Mouse (Mus musculus) MEL (cell line): ENCODE measurements around the gene Usp37. TPM values are rescaled to one million over a fixed set of nuclear protein-coding genes. Genes with fewer than 3 reads are reported as not detected.
A peak's percentile ranks its signal among the peaks of the same experiment; 100 is the strongest.

Experiments used
- DNase-seq: peaks from one replicate; pipeline ENCODE4 v3.0.0; 2011; ENCODE audit warnings: low read depth, low spot score
- H3K27ac ChIP-seq: 2 replicates; pipeline ENCODE4 v1.5.1; 2012; ENCODE audit warnings: low read depth, mild to moderate bottlenecking, control low read depth, low read length, moderate library complexity; ENCODE audit not compliant: control insufficient read depth
- H3K27me3 ChIP-seq, 2 experiments: fragments of 150-350 bp in 1 of 2; sonication (generic) in 1 of 2; 2 replicates each; pipeline ENCODE4 v1.6.1; 2012; ENCODE audit warnings: low read length in 2 of 2, mild to moderate bottlenecking in 2 of 2, improper control_type of control experiment in 1 of 2, moderate library complexity in 1 of 2; ENCODE audit not compliant: insufficient read depth in 2 of 2, control insufficient read depth in 1 of 2
- H3K36me3 ChIP-seq, 2 experiments: 2 replicates each; pipeline ENCODE4 v1.6.1; 2012 to 2014; ENCODE audit warnings: low read length in 2 of 2, improper control_type of control experiment in 1 of 2, inconsistent platforms in 1 of 2, mild to moderate bottlenecking in 1 of 2; ENCODE audit not compliant: insufficient read depth in 2 of 2, control insufficient read depth in 1 of 2
- H3K4me1 ChIP-seq, 2 experiments: fragments of 150-350 bp in 1 of 2; sonication (generic) in 1 of 2; 2 replicates each; pipeline ENCODE4 v1.6.1; 2012; ENCODE audit warnings: low read length in 2 of 2, improper control_type of control experiment in 1 of 2, mild to moderate bottlenecking in 1 of 2; ENCODE audit not compliant: insufficient read depth in 2 of 2, control insufficient read depth in 1 of 2
- H3K4me3 ChIP-seq, 2 experiments: fragments of 150-350 bp in 1 of 2; sonication (generic) in 1 of 2; 2 replicates each; pipeline ENCODE4 v1.5.1; 2012; ENCODE audit warnings: low read depth in 2 of 2, low read length in 2 of 2, mild to moderate bottlenecking in 2 of 2, moderate library complexity in 2 of 2, control low read depth in 1 of 2, improper control_type of control experiment in 1 of 2; ENCODE audit not compliant: control insufficient read depth in 1 of 2, insufficient read depth in 1 of 2
- H3K79me2 ChIP-seq: 2 replicates; pipeline ENCODE4 v1.6.1; 2012; ENCODE audit warnings: mild to moderate bottlenecking, low read length, moderate library complexity; ENCODE audit not compliant: control insufficient read depth, poor library complexity, insufficient read depth
- H3K9ac ChIP-seq: 2 replicates; pipeline ENCODE4 v1.6.1; 2012; ENCODE audit warnings: low read depth, mild to moderate bottlenecking, control low read depth, low read length, moderate library complexity; ENCODE audit not compliant: control insufficient read depth, poor library complexity, severe bottlenecking
- H3K9me3 ChIP-seq: fragments of 150-350 bp; sonication (generic); replicated peaks from 2 replicates; pipeline ENCODE4 v1.6.1; 2012; ENCODE audit warnings: mild to moderate bottlenecking, low read length, improper control_type of control experiment, moderate library complexity; ENCODE audit not compliant: insufficient read depth
- CHD2 ChIP-seq: IDR thresholded peaks from 2 replicates; pipeline ENCODE4 v1.6.1; 2011; ENCODE audit warnings: low read length, improper control_type of control experiment
- CTCF ChIP-seq, 3 experiments: IDR thresholded peaks in 2 of 3; conservative IDR thresholded peaks in 1 of 3; 2 replicates each; pipeline ENCODE4 v1.5.1; 2011 to 2012; ENCODE audit warnings: low read length in 3 of 3, low read depth in 2 of 3, mild to moderate bottlenecking in 2 of 3, improper control_type of control experiment in 1 of 3, inconsistent platforms in 1 of 3, mixed read lengths in 1 of 3, moderate library complexity in 1 of 3; ENCODE audit not compliant: control insufficient read depth in 1 of 3, insufficient read depth in 1 of 3, poor library complexity in 1 of 3, severe bottlenecking in 1 of 3
- ELF1 ChIP-seq: IDR thresholded peaks from 2 replicates; pipeline ENCODE4 v1.6.1; 2014; ENCODE audit warnings: low read depth, mild to moderate bottlenecking, inconsistent platforms, low read length, improper control_type of control experiment, moderate library complexity
- EP300 ChIP-seq, 2 experiments: IDR thresholded peaks; 2 replicates each; pipeline ENCODE4 v1.6.1; 2011; ENCODE audit warnings: improper control_type of control experiment in 2 of 2, low read length in 2 of 2, low read depth in 1 of 2, mild to moderate bottlenecking in 1 of 2
- ETS1 ChIP-seq: IDR thresholded peaks from 2 replicates; pipeline ENCODE4 v1.6.1; 2012; ENCODE audit warnings: low read depth, mild to moderate bottlenecking, inconsistent platforms, low read length, improper control_type of control experiment, moderate library complexity
- GABPA ChIP-seq: IDR thresholded peaks from 2 replicates; pipeline ENCODE4 v1.6.1; 2012; ENCODE audit warnings: low read depth, mild to moderate bottlenecking, inconsistent platforms, low read length, improper control_type of control experiment, moderate library complexity
- GATA1 ChIP-seq: IDR thresholded peaks from 2 replicates; pipeline ENCODE4 v1.6.1; 2011; ENCODE audit warnings: low read depth, low read length, improper control_type of control experiment
- HCFC1 ChIP-seq: IDR thresholded peaks from 2 replicates; pipeline ENCODE4 v1.6.1; 2012; ENCODE audit warnings: low read depth, mild to moderate bottlenecking, inconsistent platforms, low read length, improper control_type of control experiment, moderate library complexity
- KAT2A ChIP-seq: conservative IDR thresholded peaks from 2 replicates; pipeline ENCODE4 v1.6.1; 2012; ENCODE audit warnings: low read depth, low read length, improper control_type of control experiment, inconsistent platforms
- MAX ChIP-seq: IDR thresholded peaks from 2 replicates; pipeline ENCODE4 v1.6.1; 2011; ENCODE audit warnings: low read length, improper control_type of control experiment
- MAZ ChIP-seq: IDR thresholded peaks from 2 replicates; pipeline ENCODE4 v1.6.1; 2012; ENCODE audit warnings: low read depth, mild to moderate bottlenecking, inconsistent platforms, low read length, improper control_type of control experiment
- MEF2A ChIP-seq: IDR thresholded peaks from 2 replicates; pipeline ENCODE4 v1.6.1; 2014; ENCODE audit warnings: low read depth, mild to moderate bottlenecking, inconsistent platforms, low read length, improper control_type of control experiment; ENCODE audit not compliant: poor library complexity, insufficient replicate concordance, severe bottlenecking; ENCODE audit errors: extremely low read depth
- MXI1 ChIP-seq: IDR thresholded peaks from 2 replicates; pipeline ENCODE4 v1.6.1; 2011; ENCODE audit warnings: mild to moderate bottlenecking, low read depth, low read length, improper control_type of control experiment
- MYB ChIP-seq: IDR thresholded peaks from 2 replicates; pipeline ENCODE4 v1.6.1; 2011; ENCODE audit warnings: mild to moderate bottlenecking, low read depth, low read length, improper control_type of control experiment
- MYC ChIP-seq: IDR thresholded peaks from 2 replicates; pipeline ENCODE4 v1.6.1; 2011; ENCODE audit warnings: low read depth, mild to moderate bottlenecking, low read length, improper control_type of control experiment, moderate library complexity
- NELFE ChIP-seq: IDR thresholded peaks from 2 replicates; pipeline ENCODE4 v1.6.1; 2011; ENCODE audit warnings: low read depth, low read length, improper control_type of control experiment
- POLR2A ChIP-seq, 2 experiments: IDR thresholded peaks; 2 replicates each; pipeline ENCODE4 v1.6.1; 2011 to 2012; ENCODE audit warnings: low read length in 2 of 2, mild to moderate bottlenecking in 2 of 2, control low read depth in 1 of 2, improper control_type of control experiment in 1 of 2, low read depth in 1 of 2, moderate library complexity in 1 of 2; ENCODE audit not compliant: control insufficient read depth in 1 of 2, insufficient read depth in 1 of 2, poor library complexity in 1 of 2
- POLR2AphosphoS2 ChIP-seq: IDR thresholded peaks from 2 replicates; pipeline ENCODE4 v1.6.1; 2011; ENCODE audit warnings: low read length, improper control_type of control experiment
- SIN3A ChIP-seq: IDR thresholded peaks from 2 replicates; pipeline ENCODE4 v1.6.1; 2012; ENCODE audit warnings: low read length, improper control_type of control experiment, inconsistent platforms
- TAL1 ChIP-seq: IDR thresholded peaks from 2 replicates; pipeline ENCODE4 v1.6.1; 2012; ENCODE audit warnings: mild to moderate bottlenecking, inconsistent platforms, low read length, moderate library complexity, mixed read lengths
- TBP ChIP-seq: IDR thresholded peaks from 2 replicates; pipeline ENCODE4 v1.8.0; 2011; ENCODE audit warnings: low read depth, low read length, improper control_type of control experiment
- TCF12 ChIP-seq: IDR thresholded peaks from 2 replicates; pipeline ENCODE4 v1.6.1; 2014; ENCODE audit warnings: low read depth, mild to moderate bottlenecking, inconsistent platforms, low read length, improper control_type of control experiment, moderate library complexity
- UBTF ChIP-seq: IDR thresholded peaks from 2 replicates; pipeline ENCODE4 v1.6.1; 2012; ENCODE audit warnings: low read depth, mild to moderate bottlenecking, inconsistent platforms, low read length, improper control_type of control experiment, moderate library complexity, borderline replicate concordance; ENCODE audit not compliant: insufficient read depth
- USF1 ChIP-seq: IDR thresholded peaks from 2 replicates; pipeline ENCODE4 v1.6.1; 2014; ENCODE audit warnings: low read depth, mild to moderate bottlenecking, inconsistent platforms, low read length, improper control_type of control experiment, moderate library complexity
- ZNF384 ChIP-seq: IDR thresholded peaks from 2 replicates; pipeline ENCODE4 v1.6.1; 2012; ENCODE audit warnings: low read depth, mild to moderate bottlenecking, inconsistent platforms, low read length, improper control_type of control experiment
- polyA plus RNA-seq, 2 experiments: library from polyadenylated mRNA; stranded (reverse) in 1 of 2; unstranded in 1 of 2; fragments of >175 nt in 1 of 2; fragments of >200 nt in 1 of 2; gene quantifications; 2 replicates each; pipeline versions ENCODE4 v1.2.1 to v1.2.4; 2012; ENCODE audit warnings: low replicate concordance in 2 of 2, low read depth in 1 of 2; ENCODE audit not compliant: insufficient read length in 2 of 2, insufficient read depth in 1 of 2, missing spikeins in 1 of 2
- total RNA-seq: library from RNA; depleted of rRNA; stranded (reverse); fragments of 300-350 nt; gene quantifications from 2 replicates; pipeline ENCODE4 v1.2.3, GENCODE M21; 2012; rRNA removed

The Usp37 gene
- total RNA-seq (24.0 and 27.7 TPM in 2 replicates), polyA plus RNA-seq (10 to 100 TPM; 17.8 to 77.6 TPM)

DNA sequence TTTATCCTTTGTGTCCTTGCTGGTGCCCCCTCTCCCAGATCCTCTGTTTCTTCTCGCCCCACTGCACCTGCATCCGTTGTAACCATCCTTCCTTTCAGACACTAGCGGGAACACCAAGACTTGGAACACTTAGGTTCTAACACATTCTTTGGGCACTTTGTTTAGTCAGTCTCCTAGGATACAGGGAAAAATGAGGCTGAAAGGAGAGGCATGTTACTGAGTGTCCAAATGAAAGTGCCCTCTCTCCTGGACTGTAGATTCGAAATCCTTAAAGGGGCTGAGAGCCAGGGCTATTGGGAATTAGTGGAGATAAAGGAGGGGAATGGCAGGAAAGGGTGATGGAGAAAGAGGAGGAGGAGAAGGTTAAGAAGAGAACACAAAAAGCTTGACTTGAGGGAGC lies at the start of gene Usp37:
Gene Usp37 (minus strand): TSS at position 101 of the 400 bp plus-strand sequence.
- no peak for TF ChIP-seq NELFE
- Histone ChIP-seq H3K9ac (no peak within 1 kb of the TSS), H3K36me3 (no peaks in the 10 kb centered on the region), H3K4me3 (no peak within 1 kb of the TSS), H3K9me3 (no peaks in the 10 kb centered on the region), H3K27ac (no peak within 1 kb of the TSS), H3K79me2 (no peaks in the 10 kb centered on the region), H3K27me3 (peaks cover 0 to 4% of the 10 kb centered on the region in 2 experiments; a peak in 2 of 4 replicates), H3K4me1 (no peaks in the 10 kb centered on the region; a peak in 1 of 4 replicates)
- DNase-seq, result no peak

GRCm38 (mm10) chr1:74587773-74588445 lies 43.8 kb upstream of the Usp37 start, which contains the start of the genes Zfp142 and Bcs1l:
Gene Zfp142 (minus strand): TSS chr1:74588246.
Gene Bcs1l (plus strand): TSS chr1:74588289.
- Histone ChIP-seq H3K9me3 (no peaks in the 10 kb centered on the region), H3K27me3 (no peaks in the 10 kb centered on the region), H3K9ac (peak within 1 kb of the TSS; percentile 93), H3K4me3 (peak within 1 kb of the TSS; percentile 95 to 96), H3K4me1 (peaks cover 25 to 30% of the 10 kb centered on the region in 2 experiments), H3K79me2 (peaks cover 35% of the 10 kb centered on the region), H3K27ac (peak within 1 kb of the TSS; percentile 70), H3K36me3 (peaks cover 16 to 34% of the 10 kb centered on the region in 2 experiments)
- TF ChIP-seq HCFC1 (peak; percentile 97), SIN3A (peak; percentile 91), GABPA (peak; percentile 75; the same call in 1 of the 2 replicates), ETS1 (peak; percentile 55; the same call in 1 of the 2 replicates), USF1 (peak; percentile 59), UBTF (0 out of 2 replicates have a peak, but pooled peaks have one; percentile 49), POLR2AphosphoS2 (peak; percentile 82; the same call in 1 of the 2 replicates), TCF12 (peak; percentile 54), MAX (peak; percentile 65), MYC (peak; percentile 77), CHD2 (no peak), KAT2A (peak; percentile 79), POLR2A (IDR thresholded peaks at IDR 0.05; ENCODE audit: control insufficient read depth in 1 of 2, insufficient read depth in 1 of 2, low read depth in 1 of 2, low read length in 2 of 2, poor library complexity in 1 of 2) (peak; percentile 44 to 76; a peak in 3 of 4 replicates), TBP (peak; percentile 78), CTCF (IDR thresholded peaks at IDR 0.05 in 2 of 3, conservative IDR thresholded peaks at IDR 0.05 in 1 of 3; ENCODE audit: control insufficient read depth in 1 of 3, insufficient read depth in 1 of 3, low read depth in 2 of 3, low read length in 3 of 3, poor library complexity in 1 of 3, severe bottlenecking in 1 of 3) (no peak), MEF2A (no peak), GATA1 (no peak), TAL1 (no peak), ZNF384 (0 out of 2 replicates have a peak, but pooled peaks have one; percentile 4), NELFE (peak; percentile 41), MAZ (peak; percentile 80; the same call in 1 of the 2 replicates), MYB (no peak), MXI1 (peak; percentile 96), ELF1 (peak; percentile 80), EP300 (IDR thresholded peaks at IDR 0.05; ENCODE audit: low read depth in 1 of 2, low read length in 2 of 2) (peak in 1 of 2 experiments; percentile 37; a peak in 1 of 4 replicates)
- peak; percentile 100 for DNase-seq
